Mouse (Mus musculus): ENCODE results near the gene Rogdi. TPM values are rescaled to one million over a fixed set of nuclear protein-coding genes. Genes with fewer than 3 reads are reported as not detected.

The Rogdi gene
- total RNA-seq, 2 experiments from 2014 or later: 198 to 216 TPM

Other genes with a start within 250 kb of the Rogdi start
- 100 to 1,000 TPM; 211 to 212 TPM for gene Cdip1, start 223.3 kb downstream of the Rogdi start, total RNA-seq (2021)
- not detected for gene 4930562C15Rik, start 178.1 kb downstream of the Rogdi start, total RNA-seq (2021)
- 10 to 100 TPM; 86.5 to 95.6 TPM for gene Ubald1, start 133.2 kb downstream of the Rogdi start, total RNA-seq (2021)
- 100 to 1,000 TPM; 213 to 223 TPM for gene Mgrn1, start 127.3 kb downstream of the Rogdi start, total RNA-seq (2021)
- 10 to 100 TPM; 65.9 to 71.0 TPM for gene Nudt16l1, start 74.8 kb downstream of the Rogdi start, total RNA-seq (2021)
- 10 to 100 TPM; 57.7 to 64.0 TPM for gene Anks3, start 49.3 kb downstream of the Rogdi start, total RNA-seq (2021)
- gene Sept12, start 15.7 kb downstream of the Rogdi start, total RNA-seq (2021): not detected
- gene Smim22, start 6.3 kb downstream of the Rogdi start, total RNA-seq (2021): not detected
- gene Glyr1, start 36.3 kb upstream of the Rogdi start, total RNA-seq (2021): 100 to 1,000 TPM; 139 to 149 TPM
- gene Ubn1, start 36.5 kb upstream of the Rogdi start, total RNA-seq (2021): 10 to 100 TPM; 42.1 to 43.9 TPM
- 1 to 10 TPM; 2.1 to 2.6 TPM for gene Ppl, start 118.9 kb upstream of the Rogdi start, total RNA-seq (2021)
- gene Sec14l5, start 133.6 kb upstream of the Rogdi start, total RNA-seq (2021): 1 to 10 TPM; 5.1 to 6.8 TPM
- gene Nagpa, start 190.5 kb upstream of the Rogdi start, total RNA-seq (2021): 10 to 100 TPM; 13.2 to 14.6 TPM
- gene AU021092, start 208.7 kb upstream of the Rogdi start, total RNA-seq (2021): 1 to 10 TPM; 4.5 TPM
- 10 to 100 TPM; 25.6 to 26.8 TPM for gene Alg1, start 220.1 kb upstream of the Rogdi start, total RNA-seq (2021)
- 1 to 10 TPM; 4.2 to 4.3 TPM for gene Eef2kmt, start 242.4 kb upstream of the Rogdi start, total RNA-seq (2021)

Measured in left cerebral cortex, adult 18-20 months (tissue).